Mouse (Mus musculus): ENCODE data around the gene Ano8. TPM values are rescaled to one million over a fixed set of nuclear protein-coding genes. Genes with fewer than 3 reads are reported as not detected.

The Ano8 gene
- polyA plus RNA-seq, 1 experiment from 2014 or later: 2.3 TPM

DNA sequence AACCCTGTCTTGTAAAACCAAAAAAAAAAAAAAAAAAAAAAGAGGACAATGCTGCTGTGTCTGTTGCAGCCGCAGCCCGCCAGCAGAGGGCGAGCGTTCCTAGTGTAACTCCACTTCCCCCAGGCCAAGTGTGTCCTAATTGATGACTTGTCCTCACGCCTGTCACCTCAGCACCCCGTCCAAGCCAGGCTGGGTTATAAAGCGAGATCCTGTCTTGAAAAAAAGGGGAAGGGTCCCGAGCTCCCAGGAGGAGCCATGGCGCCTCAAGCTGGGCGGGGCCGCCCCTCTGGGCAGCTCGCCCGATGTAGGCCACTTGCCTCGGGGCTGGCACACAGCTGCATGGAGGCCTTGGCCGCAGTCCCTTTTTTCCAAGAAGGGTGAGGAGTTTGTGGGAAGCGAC lies 9.3 kb upstream of the Ano8 start:
- H3K4me1 ChIP-seq (ENCODE audit: control insufficient read depth, insufficient read depth, low read length): peaks cover 20% of the 10 kb centered on the region
- WGBS: 26% methylated on average over 16 of the region's 16 CpGs
- no peak overlapping the region for H3K4me2 ChIP-seq (replicated peaks; ENCODE audit: low read depth, low read length)

DNA sequence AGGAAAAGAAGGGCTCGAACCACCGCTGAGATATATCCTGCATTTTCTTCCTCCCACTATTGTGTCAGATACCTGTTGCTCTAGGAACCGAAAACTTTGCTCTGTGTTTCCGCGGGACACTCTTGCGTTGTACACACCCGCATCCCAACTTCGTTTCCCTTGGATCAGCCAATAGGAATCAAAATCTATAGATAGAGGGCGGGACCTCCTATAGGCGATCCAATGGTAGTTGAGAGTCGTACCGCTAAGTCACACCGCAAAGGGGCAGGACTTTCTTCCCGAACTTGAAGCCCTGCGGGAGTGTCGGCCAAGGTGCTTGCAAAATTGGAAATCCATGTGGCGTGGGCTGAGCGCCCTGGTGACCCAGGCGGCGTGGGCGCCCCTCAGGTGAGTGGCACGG lies 2.7 kb upstream of the Ano8 start:
- peaks cover 18% of the 10 kb centered on the region for H3K4me1 ChIP-seq (ENCODE audit: control insufficient read depth, insufficient read depth, low read length)
- no peaks in the 10 kb centered on the region for H3K27me3 ChIP-seq (ENCODE audit: control insufficient read depth, insufficient read depth, low read length)
- peak overlapping the region; percentile 99 for H3K4me2 ChIP-seq (replicated peaks; ENCODE audit: low read depth, low read length)
- no peaks in the 10 kb centered on the region for H3K9me3 ChIP-seq (ENCODE audit: control insufficient read depth, low read depth, low read length)
- H3K27ac ChIP-seq (ENCODE audit: low read length): peak overlapping the region; percentile 95
- under 1% methylated on average over 22 of the region's 22 CpGs for WGBS
- peak overlapping the region; percentile 62 for H3K4me3 ChIP-seq (ENCODE audit: low read depth, low read length)
- ATAC-seq (ENCODE audit: insufficient number of reproducible peaks, insufficient read depth, low FRiP score, low read depth): peak; percentile 82
- H3K9ac ChIP-seq (replicated peaks; ENCODE audit: low read depth, low read length): peak overlapping the region; percentile 68
- H3K36me3 ChIP-seq (ENCODE audit: control insufficient read depth, insufficient read depth, low read length): peaks cover 24% of the 10 kb centered on the region; the same call in 1 of the 2 replicates

More for the DNA sequence above, 9.3 kb upstream of the Ano8 start:
- Histone ChIP-seq H3K27me3 (ENCODE audit: control insufficient read depth, insufficient read depth, low read length) (no peaks in the 10 kb centered on the region), H3K9me3 (ENCODE audit: control insufficient read depth, low read depth, low read length) (no peaks in the 10 kb centered on the region), H3K27ac (ENCODE audit: low read length) (no peak overlapping the region), H3K9ac (replicated peaks; ENCODE audit: low read depth, low read length) (no peak overlapping the region), H3K36me3 (ENCODE audit: control insufficient read depth, insufficient read depth, low read length) (peaks cover 30% of the 10 kb centered on the region), H3K4me3 (ENCODE audit: low read depth, low read length) (no peak overlapping the region)
- ATAC-seq (ENCODE audit: insufficient number of reproducible peaks, insufficient read depth, low FRiP score, low read depth): peak; percentile 34; the same call in 1 of the 2 replicates

DNA sequence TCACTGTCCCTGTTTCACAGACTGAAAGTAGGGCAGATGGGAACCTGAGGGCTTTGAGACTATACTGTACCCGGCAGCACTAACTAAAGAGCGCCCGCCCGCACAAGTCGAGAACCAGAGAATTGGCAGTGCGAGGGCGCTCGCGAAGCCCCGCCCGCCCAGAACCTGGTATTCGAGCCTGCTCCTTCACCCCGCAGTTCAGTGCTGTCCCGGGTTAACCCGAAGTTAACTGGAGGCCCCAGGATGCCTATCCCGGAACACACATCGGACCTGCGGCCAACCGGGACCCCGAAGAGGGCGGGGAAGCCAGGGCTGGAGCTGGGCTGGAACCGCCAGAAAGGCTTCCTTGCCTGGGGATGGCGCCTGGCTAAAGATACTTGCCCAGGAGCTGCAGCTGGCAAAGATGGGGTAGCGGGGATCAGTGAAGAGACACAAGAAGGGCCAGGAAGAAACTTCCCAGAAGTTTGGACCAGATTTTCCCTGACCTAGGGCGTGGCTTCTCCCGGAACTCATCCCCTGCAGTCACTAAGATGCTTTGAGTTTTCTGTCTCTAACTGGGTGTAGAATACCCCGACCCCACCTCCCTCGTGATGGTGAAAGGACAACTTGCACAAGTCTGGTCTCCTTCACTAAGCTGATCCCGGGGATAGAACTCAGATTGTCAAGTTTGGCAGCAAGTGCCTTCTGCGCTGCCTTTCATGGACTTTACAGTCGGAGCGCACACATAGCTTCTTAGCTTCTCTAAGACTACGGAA lies 2.1 kb upstream of the Ano8 start, which contains the start of gene Gtpbp3:
Gtpbp3 (plus strand) TSS at position 413 of the 755 bp plus-strand sequence.
- peak within 1 kb of the TSS; percentile 95 for H3K27ac ChIP-seq (ENCODE audit: low read length)
- no peaks in the 10 kb centered on the region for H3K9me3 ChIP-seq (ENCODE audit: control insufficient read depth, low read depth, low read length)
- under 1% methylated on average over 33 of the region's 33 CpGs for WGBS
- peak within 1 kb of the TSS; percentile 68 for H3K9ac ChIP-seq (replicated peaks; ENCODE audit: low read depth, low read length)
- H3K4me2 ChIP-seq (replicated peaks; ENCODE audit: low read depth, low read length): peak within 1 kb of the TSS; percentile 99
- peak; percentile 33; the same call in 1 of the 2 replicates for ATAC-seq (ENCODE audit: insufficient number of reproducible peaks, insufficient read depth, low FRiP score, low read depth)
- H3K27me3 ChIP-seq (ENCODE audit: control insufficient read depth, insufficient read depth, low read length): no peaks in the 10 kb centered on the region
- H3K36me3 ChIP-seq (ENCODE audit: control insufficient read depth, insufficient read depth, low read length): peaks cover 22% of the 10 kb centered on the region; the same call in 1 of the 2 replicates
- peak within 1 kb of the TSS; percentile 62 for H3K4me3 ChIP-seq (ENCODE audit: low read depth, low read length)
- peaks cover 18% of the 10 kb centered on the region for H3K4me1 ChIP-seq (ENCODE audit: control insufficient read depth, insufficient read depth, low read length)

DNA sequence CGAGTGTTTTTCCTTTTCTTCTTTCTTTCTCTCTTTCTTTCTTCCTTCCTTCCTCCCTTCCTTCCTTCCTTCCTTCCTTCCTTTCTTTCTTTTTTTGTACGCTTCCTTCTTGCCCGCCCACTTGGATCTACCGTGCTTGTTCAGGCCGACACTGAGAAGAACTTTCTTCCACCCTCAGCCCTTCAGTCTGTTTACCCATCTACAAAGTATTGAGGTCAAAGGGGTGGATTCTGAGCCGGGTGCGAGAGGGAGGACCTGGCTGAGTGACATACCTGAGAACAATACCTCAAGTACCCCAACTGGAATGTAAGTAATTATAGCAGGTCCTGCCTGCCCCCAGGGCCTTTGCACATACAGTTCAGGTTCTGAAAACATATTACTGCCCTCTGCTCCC lies 370 bp upstream of the Ano8 start:
- H3K4me3 ChIP-seq (ENCODE audit: low read depth, low read length): peak overlapping the region; percentile 76
- peak overlapping the region; percentile 96 for H3K4me2 ChIP-seq (replicated peaks; ENCODE audit: low read depth, low read length)
- peak overlapping the region; percentile 41; the same call in 1 of the 2 replicates for H3K27ac ChIP-seq (ENCODE audit: low read length)
- peaks cover 18% of the 10 kb centered on the region for H3K4me1 ChIP-seq (ENCODE audit: control insufficient read depth, insufficient read depth, low read length)
- 6% methylated on average over 7 of the region's 7 CpGs for WGBS
- no peaks in the 10 kb centered on the region for H3K9me3 ChIP-seq (ENCODE audit: control insufficient read depth, low read depth, low read length)
- H3K27me3 ChIP-seq (ENCODE audit: control insufficient read depth, insufficient read depth, low read length): no peaks in the 10 kb centered on the region
- no peak for ATAC-seq (ENCODE audit: insufficient number of reproducible peaks, insufficient read depth, low FRiP score, low read depth)
- 0 out of 2 replicates have a peak overlapping the region, but pooled peaks have one; percentile 7 for H3K9ac ChIP-seq (replicated peaks; ENCODE audit: low read depth, low read length)
- H3K36me3 ChIP-seq (ENCODE audit: control insufficient read depth, insufficient read depth, low read length): peaks cover 13% of the 10 kb centered on the region; the same call in 1 of the 2 replicates

DNA sequence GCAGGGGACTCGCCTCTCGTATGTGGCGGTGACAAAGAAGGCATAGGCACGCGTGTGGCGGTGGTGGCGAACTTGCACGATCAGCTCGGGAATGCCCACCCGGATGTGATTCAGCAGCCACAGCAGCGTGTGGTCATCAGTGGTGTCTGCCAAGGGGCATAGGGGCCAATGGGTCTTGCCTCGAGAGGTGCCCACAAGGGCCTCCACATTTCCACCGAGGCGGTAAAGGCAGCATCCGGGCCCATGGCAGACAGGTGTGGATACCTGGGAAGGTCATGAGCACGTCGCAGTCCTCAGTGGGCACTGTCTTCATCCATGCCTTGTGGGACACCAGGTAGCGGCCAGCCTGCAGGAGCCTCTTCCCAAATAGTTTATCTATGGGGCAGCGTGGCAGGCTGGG lies 1.0 kb downstream of the Ano8 start:
- ATAC-seq (ENCODE audit: insufficient number of reproducible peaks, insufficient read depth, low FRiP score, low read depth): no peak
- Histone ChIP-seq H3K4me3 (ENCODE audit: low read depth, low read length) (peak overlapping the region; percentile 76; the same call in 1 of the 2 replicates), H3K36me3 (ENCODE audit: control insufficient read depth, insufficient read depth, low read length) (peaks cover 11% of the 10 kb centered on the region; the same call in 1 of the 2 replicates), H3K4me1 (ENCODE audit: control insufficient read depth, insufficient read depth, low read length) (peaks cover 16% of the 10 kb centered on the region), H3K9me3 (ENCODE audit: control insufficient read depth, low read depth, low read length) (no peaks in the 10 kb centered on the region), H3K4me2 (replicated peaks; ENCODE audit: low read depth, low read length) (peak overlapping the region; percentile 96), H3K27ac (ENCODE audit: low read length) (no peak overlapping the region), H3K27me3 (ENCODE audit: control insufficient read depth, insufficient read depth, low read length) (no peaks in the 10 kb centered on the region), H3K9ac (replicated peaks; ENCODE audit: low read depth, low read length) (no peak overlapping the region)
- WGBS: 94% methylated on average over 19 of the region's 19 CpGs

DNA sequence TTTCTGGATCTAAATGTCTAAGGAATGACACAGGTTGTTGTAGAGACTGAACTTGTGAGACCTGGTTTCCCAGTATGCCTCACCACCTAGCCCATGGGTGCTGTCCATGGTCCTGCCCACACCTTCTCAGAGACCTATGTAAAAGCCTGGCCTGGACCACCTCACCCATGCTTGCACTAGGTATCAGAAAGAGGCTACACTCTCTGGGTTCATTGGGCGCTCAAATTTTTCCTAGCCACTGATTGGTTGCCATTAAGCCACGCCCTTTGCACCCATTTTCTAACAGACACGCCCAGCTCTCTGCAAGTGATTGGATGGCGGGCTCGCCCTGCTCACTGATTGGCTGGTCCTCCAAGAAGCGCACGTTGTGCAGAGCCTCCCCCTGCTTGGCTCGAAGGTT lies 1.8 kb downstream of the Ano8 start:
- peaks cover 16% of the 10 kb centered on the region; the same call in 1 of the 2 replicates for H3K36me3 ChIP-seq (ENCODE audit: control insufficient read depth, insufficient read depth, low read length)
- H3K27ac ChIP-seq (ENCODE audit: low read length): no peak overlapping the region
- 54% methylated on average over 8 of the region's 8 CpGs for WGBS
- H3K4me1 ChIP-seq (ENCODE audit: control insufficient read depth, insufficient read depth, low read length): peaks cover 8% of the 10 kb centered on the region; the same call in 1 of the 2 replicates
- no peak overlapping the region for H3K4me3 ChIP-seq (ENCODE audit: low read depth, low read length)
- H3K9me3 ChIP-seq (ENCODE audit: control insufficient read depth, low read depth, low read length): no peaks in the 10 kb centered on the region
- no peaks in the 10 kb centered on the region for H3K27me3 ChIP-seq (ENCODE audit: control insufficient read depth, insufficient read depth, low read length)
- H3K9ac ChIP-seq (replicated peaks; ENCODE audit: low read depth, low read length): no peak overlapping the region
- H3K4me2 ChIP-seq (replicated peaks; ENCODE audit: low read depth, low read length): no peak overlapping the region
- ATAC-seq (ENCODE audit: insufficient number of reproducible peaks, insufficient read depth, low FRiP score, low read depth): no peak

DNA sequence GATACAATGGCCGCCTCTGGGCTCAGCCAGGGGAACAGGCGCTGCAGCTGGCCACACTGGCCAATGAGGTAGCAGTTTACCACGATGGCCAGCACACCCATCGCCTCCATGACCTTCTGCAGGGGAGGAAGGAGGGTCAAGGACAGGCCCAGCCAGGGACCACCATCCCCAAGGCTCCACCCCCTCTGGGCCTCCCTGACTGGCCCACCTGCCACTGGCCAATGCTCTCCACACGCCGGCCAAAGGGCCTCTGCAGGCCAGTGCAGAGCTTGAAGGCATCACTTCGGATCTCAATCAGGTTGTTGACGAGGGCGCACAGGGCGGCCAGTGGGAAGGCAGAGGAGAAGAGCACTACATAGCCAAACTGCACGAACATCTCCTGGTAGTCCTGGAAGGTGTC lies 6.8 kb downstream of the Ano8 start:
- no peaks in the 10 kb centered on the region for H3K9me3 ChIP-seq (ENCODE audit: control insufficient read depth, low read depth, low read length)
- no peak overlapping the region for H3K9ac ChIP-seq (replicated peaks; ENCODE audit: low read depth, low read length)
- H3K27ac ChIP-seq (ENCODE audit: low read length): no peak overlapping the region
- no peak overlapping the region for H3K4me3 ChIP-seq (ENCODE audit: low read depth, low read length)
- no peak for ATAC-seq (ENCODE audit: insufficient number of reproducible peaks, insufficient read depth, low FRiP score, low read depth)
- 91% methylated on average over 11 of the region's 11 CpGs for WGBS
- H3K27me3 ChIP-seq (ENCODE audit: control insufficient read depth, insufficient read depth, low read length): no peaks in the 10 kb centered on the region
- peaks cover 29% of the 10 kb centered on the region; the same call in 1 of the 2 replicates for H3K36me3 ChIP-seq (ENCODE audit: control insufficient read depth, insufficient read depth, low read length)
- no peak overlapping the region for H3K4me2 ChIP-seq (replicated peaks; ENCODE audit: low read depth, low read length)
- no peaks in the 10 kb centered on the region for H3K4me1 ChIP-seq (ENCODE audit: control insufficient read depth, insufficient read depth, low read length)

DNA sequence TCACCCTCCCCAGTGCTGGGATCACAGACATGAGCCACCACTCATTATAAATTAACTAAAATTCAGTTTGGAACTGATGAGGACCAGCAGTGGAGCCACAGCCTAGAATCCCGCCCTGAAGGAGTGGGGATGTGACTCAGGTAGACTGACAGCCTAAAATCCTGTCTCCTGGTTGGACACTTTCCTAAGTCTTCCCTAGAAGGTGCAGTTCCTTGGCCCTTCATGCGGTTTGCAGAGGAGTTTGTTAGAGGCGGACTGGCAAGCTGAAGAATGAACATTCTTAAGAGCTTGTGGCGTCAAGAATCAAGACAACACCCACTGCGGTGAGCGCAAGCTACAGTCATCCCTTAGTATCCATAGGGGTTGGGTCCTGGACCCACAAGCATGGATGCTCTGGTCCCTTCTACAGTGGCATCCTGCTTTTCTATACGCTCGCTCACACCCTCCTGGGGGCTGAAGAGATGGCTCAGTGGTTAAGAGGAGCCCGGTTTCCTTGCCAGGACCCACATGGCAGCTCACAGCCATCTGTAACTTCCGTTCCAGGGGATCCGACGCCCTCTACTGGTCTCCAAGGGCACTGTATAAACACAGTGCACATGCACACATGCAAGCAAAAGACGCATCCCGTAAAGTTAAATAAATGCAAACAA lies 8.4 kb downstream of the Ano8 start:
- H3K4me1 ChIP-seq (ENCODE audit: control insufficient read depth, insufficient read depth, low read length): no peaks in the 10 kb centered on the region
- H3K9ac ChIP-seq (replicated peaks; ENCODE audit: low read depth, low read length): 0 out of 2 replicates have a peak overlapping the region, but pooled peaks have one; percentile 52
- H3K4me3 ChIP-seq (ENCODE audit: low read depth, low read length): peak overlapping the region; percentile 57; the same call in 1 of the 2 replicates
- no peaks in the 10 kb centered on the region for H3K9me3 ChIP-seq (ENCODE audit: control insufficient read depth, low read depth, low read length)
- 53% methylated on average over 14 of the region's 14 CpGs for WGBS
- no peaks in the 10 kb centered on the region for H3K27me3 ChIP-seq (ENCODE audit: control insufficient read depth, insufficient read depth, low read length)
- peaks cover 44% of the 10 kb centered on the region for H3K36me3 ChIP-seq (ENCODE audit: control insufficient read depth, insufficient read depth, low read length)
- H3K4me2 ChIP-seq (replicated peaks; ENCODE audit: low read depth, low read length): peak overlapping the region; percentile 62
- H3K27ac ChIP-seq (ENCODE audit: low read length): no peak overlapping the region
- no peak for ATAC-seq (ENCODE audit: insufficient number of reproducible peaks, insufficient read depth, low FRiP score, low read depth)

All from stomach, embryonic 14.5 days (tissue).